In the genomic region with DNA sequence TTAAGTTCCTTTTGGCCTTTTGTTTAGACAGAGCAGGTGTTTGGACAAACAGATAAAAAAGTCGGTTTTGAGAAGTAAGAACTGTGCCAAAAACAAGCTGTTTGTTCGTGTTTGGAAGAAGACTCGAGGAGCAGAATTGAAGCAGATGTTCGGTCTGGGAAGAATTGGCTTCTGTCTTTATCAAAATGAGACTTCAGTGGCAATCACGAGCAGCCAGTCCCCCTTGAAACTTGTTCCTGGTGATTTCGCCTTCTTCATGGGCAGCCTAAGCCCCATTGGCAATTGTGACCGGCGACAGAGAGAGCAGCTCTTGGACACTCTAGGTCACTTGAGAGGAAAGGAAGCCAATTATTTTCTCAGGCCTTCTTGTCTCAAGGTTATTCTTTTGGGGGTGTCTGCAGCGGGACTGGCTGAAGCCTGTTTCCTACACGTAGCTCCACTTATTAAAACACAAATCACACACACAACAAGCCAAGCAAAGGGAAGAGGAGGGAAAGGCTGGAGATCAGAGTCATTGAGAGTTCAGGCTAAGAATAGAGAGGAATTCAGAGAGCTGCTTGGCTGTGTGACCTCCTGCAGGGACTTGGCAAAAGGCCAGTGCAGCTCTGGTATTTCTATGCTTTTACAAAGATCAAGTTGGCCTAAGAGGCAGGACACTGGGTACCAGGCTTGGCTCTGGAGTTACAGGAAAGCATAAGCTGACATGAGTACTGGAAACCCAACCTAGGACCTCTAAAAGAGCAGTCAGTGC, we compare ENCODE assay signal across 9 mouse cellular contexts. TPM values are rescaled to one million over a fixed set of nuclear protein-coding genes. Genes with fewer than 3 reads are reported as not detected.
DNase-seq lines count a peak whose midpoint lies in the region; ATAC-seq and TF ChIP-seq lines count a peak whose summit lies in the region.
"Had no signal": no experiment of that assay in that cellular context is flagged by ENCODE, and none has a peak within 500 bp of the region (broad histone marks: within the 10 kb centered on the region; RNA-seq: fewer than 3 reads in every experiment).

No protein-coding gene starts in this region.

- no peak for TF ChIP-seq EP300 in liver, postnatal 0 days (IDR thresholded peaks at IDR 0.05; ENCODE audit: low read depth)

- DNase-seq in ZHBTc4 (ENCODE audit: low read depth, low spot score), result peak; percentile 54
- DNase-seq in brain, embryonic 14.5 days (ENCODE audit: low read depth), result peak; percentile 83
- peak; percentile 38 for DNase-seq in forebrain, postnatal 0 days
- peak; percentile 48 for DNase-seq in liver, postnatal 0 days
- peak; percentile 88 for DNase-seq in skeletal muscle tissue, adult 2 months (ENCODE audit: low read depth, low spot score)
- no peak for DNase-seq in left cerebral cortex, adult 9 months (ENCODE audit: low spot score in 2 of 2)
- DNase-seq: liver, embryonic 13.5 days had no signal

- no peak overlapping the region for H3K4me2 ChIP-seq in forebrain, postnatal 0 days (ENCODE audit: low read depth)
- no peak overlapping the region for H3K4me2 ChIP-seq in hindbrain, embryonic 13.5 days
- H3K4me2 ChIP-seq in liver, postnatal 0 days (ENCODE audit: low read depth, low read length), result no peak overlapping the region
- H3K4me2 ChIP-seq: liver, embryonic 13.5 days had no signal

- H3K27me3 ChIP-seq in forebrain, postnatal 0 days (ENCODE audit: insufficient read depth, low read length), result no peaks in the 10 kb centered on the region
- no peaks in the 10 kb centered on the region for H3K27me3 ChIP-seq in hindbrain, embryonic 13.5 days
- H3K27me3 ChIP-seq in liver, postnatal 0 days (ENCODE audit: insufficient read depth, low read length), result no peaks in the 10 kb centered on the region

- no peak for TF ChIP-seq CTCF in brain, embryonic 14.5 days (IDR thresholded peaks at IDR 0.05; ENCODE audit: borderline replicate concordance, extremely low read depth, insufficient read depth, insufficient read length)
- no peak for TF ChIP-seq CTCF in forebrain, postnatal 0 days (IDR thresholded peaks at IDR 0.05; ENCODE audit: low read depth)
- TF ChIP-seq CTCF in liver, postnatal 0 days (IDR thresholded peaks at IDR 0.05; ENCODE audit: low read depth), result no peak

- H3K4me3 ChIP-seq in forebrain, postnatal 0 days (ENCODE audit: low read depth, low read length), result no peak overlapping the region
- H3K4me3 ChIP-seq in hindbrain, embryonic 13.5 days, result no peak overlapping the region
- H3K4me3 ChIP-seq in liver, postnatal 0 days (ENCODE audit: low read depth, low read length), result no peak overlapping the region
- H3K4me3 ChIP-seq: liver, embryonic 13.5 days had no signal

- H3K9me3 ChIP-seq in forebrain, postnatal 0 days (ENCODE audit: low read length), result no peaks in the 10 kb centered on the region
- no peaks in the 10 kb centered on the region for H3K9me3 ChIP-seq in hindbrain, embryonic 13.5 days
- no peaks in the 10 kb centered on the region for H3K9me3 ChIP-seq in liver, postnatal 0 days (ENCODE audit: low read length)
- H3K9me3 ChIP-seq: liver, embryonic 13.5 days had no signal

- H3K27ac ChIP-seq in forebrain, postnatal 0 days (ENCODE audit: low read depth, low read length), result no peak overlapping the region
- peak overlapping the region; percentile 10 for H3K27ac ChIP-seq in hindbrain, embryonic 13.5 days
- no peak overlapping the region for H3K27ac ChIP-seq in liver, postnatal 0 days (ENCODE audit: low read depth)
- H3K27ac ChIP-seq: liver, embryonic 13.5 days had no signal

- no peaks in the 10 kb centered on the region for H3K4me1 ChIP-seq in forebrain, postnatal 0 days (ENCODE audit: insufficient read depth)
- peaks cover 16% of the 10 kb centered on the region for H3K4me1 ChIP-seq in hindbrain, embryonic 13.5 days (replicated peaks)
- H3K4me1 ChIP-seq in liver, postnatal 0 days (ENCODE audit: insufficient read depth), result peaks cover 15% of the 10 kb centered on the region

- no peaks in the 10 kb centered on the region for H3K36me3 ChIP-seq in forebrain, postnatal 0 days (ENCODE audit: insufficient read depth)
- no peaks in the 10 kb centered on the region for H3K36me3 ChIP-seq in hindbrain, embryonic 13.5 days
- H3K36me3 ChIP-seq in liver, postnatal 0 days (replicated peaks; ENCODE audit: insufficient read depth, low read length), result no peaks in the 10 kb centered on the region
- H3K36me3 ChIP-seq: liver, embryonic 13.5 days had no signal

- ATAC-seq in forebrain, postnatal 0 days, result peak; percentile 63
- ATAC-seq in hindbrain, embryonic 13.5 days (ENCODE audit: low FRiP score), result peak; percentile 75
- ATAC-seq in liver, postnatal 0 days, result peak; percentile 22; the same call in 1 of the 2 replicates
- no peak for ATAC-seq in erythroid progenitor cell, adult 5-6 weeks (replicated peaks; ENCODE audit: low FRiP score, poor library complexity, severe bottlenecking)

- TF ChIP-seq POLR2A in brain, embryonic 14.5 days (IDR thresholded peaks at IDR 0.05; ENCODE audit: borderline replicate concordance, extremely low read depth, insufficient read depth, insufficient read length, poor library complexity, severe bottlenecking), result no peak

- 12% methylated on average over 10 of the region's 10 CpGs for WGBS in forebrain, postnatal 0 days
- WGBS in hindbrain, embryonic 13.5 days, result 31% methylated on average over 10 of the region's 10 CpGs
- 44% methylated on average over 10 of the region's 10 CpGs for WGBS in liver, postnatal 0 days (ENCODE audit: insufficient replicate concordance)

- no peak overlapping the region for H3K9ac ChIP-seq in forebrain, postnatal 0 days
- H3K9ac ChIP-seq in hindbrain, embryonic 13.5 days, result no peak overlapping the region
- no peak overlapping the region for H3K9ac ChIP-seq in liver, postnatal 0 days (replicated peaks)
- H3K9ac ChIP-seq: liver, embryonic 13.5 days had no signal

RNA-seq across cellular contexts. Expression of gene Upb1, which starts 50.3 kb away (rescaled TPM):
- 0.04 TPM in 1 of 2 replicates, not detected in the other for polyA plus RNA-seq in brain, embryonic 14.5 days (2012; rRNA removed)
- total RNA-seq in forebrain, postnatal 0 days (2014; rRNA removed), result 0.38 and 0.62 TPM in 2 replicates
- polyA plus RNA-seq in forebrain, postnatal 0 days (2015; fragmentation: Nextera tagmentation; extraction: Ambion mirVana), result 0.58 and 0.75 TPM in 2 replicates
- 0.09 and 0.10 TPM in 2 replicates for polyA plus RNA-seq in hindbrain, embryonic 13.5 days (2015; fragmentation: Nextera tagmentation; extraction: Ambion mirVana)
- polyA plus RNA-seq in liver, postnatal 0 days (2015; fragmentation: Nextera tagmentation; extraction: Ambion mirVana), result 84.2 and 103 TPM in 2 replicates
- 10.1 TPM in 1 of 2 replicates, not detected in the other for total RNA-seq in erythroid progenitor cell, adult 5-6 weeks (2015; ENCODE audit: low replicate concordance)
- total RNA-seq in erythroid progenitor cell, adult 5-6 weeks (2017; ENCODE audit: low replicate concordance), result not detected in 2 replicates

Comparison
In these comparisons a context has a peak if more than half of its experiments do, and no peak if none do; other contexts are left out.
1. DNase-seq: peak in ZHBTc4 (single experiment), brain, embryonic 14.5 days (single experiment), forebrain, postnatal 0 days (single experiment), liver, postnatal 0 days (single experiment) and skeletal muscle tissue, adult 2 months (single experiment); none in left cerebral cortex, adult 9 months (0 of 2).
2. RNA of gene Upb1, which starts 50.3 kb away (polyA plus RNA-seq): 84.2 to 103 TPM in liver, postnatal 0 days; 0.58 to 0.75 TPM in forebrain, postnatal 0 days, 0.09 to 0.10 TPM in hindbrain, embryonic 13.5 days and 0.04 TPM in brain, embryonic 14.5 days; every median in the first group is over 10 times any median in the second.